Mouse (Mus musculus) ovary, postnatal 10 days (tissue): ENCODE measurements around the gene Gm42791.

Experiments used
- DNase-seq: peaks from one replicate; pipeline ENCODE4 v3.0.0; 2022; ENCODE audit warnings: low spot score

The Gm42791 gene

GRCm38 (mm10) chr5:148873116-148873515, 121.8 kb downstream of the Gm42791 start:
- DNase-seq = no peak

- no peak for DNase-seq
Observed at GRCm38 (mm10) chr5:148869583-148869982, 125.4 kb downstream of the Gm42791 start.

GRCm38 (mm10) chr5:148867766-148868165, 127.2 kb downstream of the Gm42791 start:
- no peak for DNase-seq

GRCm38 (mm10) chr5:148867171-148867570, 127.8 kb downstream of the Gm42791 start:
- no peak for DNase-seq

GRCm38 (mm10) chr5:148866571-148866970, 128.4 kb downstream of the Gm42791 start:
- no peak for DNase-seq

GRCm38 (mm10) chr5:148863409-148863808, 131.5 kb downstream of the Gm42791 start:
- no peak for DNase-seq

- DNase-seq = no peak
Observed at GRCm38 (mm10) chr5:148862853-148863252, 132.1 kb downstream of the Gm42791 start.

- no peak for DNase-seq
Observed at GRCm38 (mm10) chr5:148862136-148862535, 132.8 kb downstream of the Gm42791 start.

GRCm38 (mm10) chr5:148857522-148857921, 137.4 kb downstream of the Gm42791 start:
- DNase-seq = no peak

- no peak for DNase-seq
Observed at GRCm38 (mm10) chr5:148855047-148855446, 139.9 kb downstream of the Gm42791 start.

GRCm38 (mm10) chr5:148854166-148854565, 140.8 kb downstream of the Gm42791 start:
- no peak for DNase-seq

GRCm38 (mm10) chr5:148849516-148849915, 145.4 kb downstream of the Gm42791 start:
- no peak for DNase-seq

- DNase-seq = no peak
Observed at GRCm38 (mm10) chr5:148847032-148847431, 147.9 kb downstream of the Gm42791 start.
